Mouse (Mus musculus) left cerebral cortex, adult 18-20 months (tissue): ENCODE measurements at regions not wholly inside any gene's neighbourhood (a gene's known extent, or its start where the extent isn't known, plus 50 kb on each side); places are given as distances from the start of the nearest gene placed in this dataset.

ENCODE experiments used
- DNase-seq, 2 experiments: peaks; one replicate each; pipeline ENCODE4 v3.0.0; 2021 to 2022; ENCODE audit warnings: low spot score in 2 of 2, mixed read lengths in 1 of 2

- no peak for DNase-seq
Measured at GRCm38 (mm10) chr3:126292830-126293229, 70.7 kb upstream of the Arsj start.

DNA sequence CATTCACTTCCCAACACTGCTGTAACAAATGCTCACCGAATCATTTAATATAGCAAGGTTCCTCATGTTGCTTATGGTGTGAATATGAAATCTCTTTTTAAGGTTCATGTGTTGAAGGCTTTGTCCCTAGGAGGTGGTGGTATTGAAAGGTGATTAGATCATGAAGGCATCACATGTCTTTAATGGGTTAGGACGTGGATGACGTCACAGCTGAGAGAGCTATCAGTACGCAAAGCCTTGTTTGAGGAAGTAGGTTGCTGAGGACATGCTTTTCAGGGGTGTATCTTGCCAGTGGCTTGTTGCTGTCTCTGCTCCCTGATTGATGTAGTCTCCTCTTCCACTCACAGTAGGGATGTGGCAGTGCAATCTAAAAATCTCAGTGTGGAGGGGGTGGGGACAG, 69.8 kb upstream of the Arsj start:
- DNase-seq = no peak

DNA sequence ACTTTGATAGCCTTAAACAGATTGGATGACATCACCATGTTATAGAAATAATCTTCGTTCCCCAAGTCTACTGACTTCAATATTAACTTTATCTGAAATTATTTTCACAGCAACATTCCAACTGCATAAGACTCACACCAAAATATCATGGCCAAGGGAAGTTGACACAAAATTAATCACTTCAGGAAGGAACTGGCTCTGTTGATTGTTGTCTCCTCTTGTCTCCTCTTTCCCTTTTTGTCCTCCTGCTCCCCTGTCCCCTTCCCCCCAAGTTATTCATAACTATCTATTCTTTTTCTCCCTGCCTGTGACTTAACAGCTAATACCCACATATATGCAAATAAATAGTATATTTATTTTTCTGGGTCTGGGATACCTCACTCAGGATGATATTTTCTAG, 67.6 kb upstream of the Arsj start:
- DNase-seq = no peak

- no peak for DNase-seq
Measured at GRCm38 (mm10) chr3:126299257-126299656, 64.2 kb upstream of the Arsj start.

DNA sequence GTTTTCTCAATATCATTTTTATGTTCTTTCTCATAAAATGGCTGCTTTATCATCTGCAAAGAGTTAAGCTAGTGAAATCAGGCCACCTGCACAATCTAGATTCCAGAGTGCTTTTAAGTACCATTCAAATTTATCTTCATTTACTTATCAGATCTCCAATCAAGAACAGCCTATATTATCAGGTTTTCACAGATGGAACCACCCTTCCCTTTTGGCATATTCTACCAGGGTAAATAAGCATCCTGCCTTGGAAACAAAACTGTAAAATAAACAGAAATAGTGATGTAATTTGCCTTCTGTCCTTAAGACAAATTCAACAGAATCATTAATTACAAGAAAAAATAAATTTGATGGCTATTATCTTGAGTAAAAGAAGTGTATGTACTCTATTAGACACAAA, 55.2 kb upstream of the Arsj start:
- DNase-seq = no peak
